Mouse (Mus musculus): ENCODE data around the gene Zic2.
"Not testable (repeated sequence)": the region's sequence is repeated elsewhere in the genome, so short reads cannot be mapped to it uniquely, and the experiment has no call there.

The Zic2 gene

GRCm38 (mm10) chr14:122474891-122475556, at the start of gene Zic2:
TSS of gene Zic2 (plus strand) at chr14:122475435.
- DNase-seq, result peak; percentile 63

- DNase-seq, result no peak
These were observed 48.6 kb upstream of the Zic2 start for GRCm38 (mm10) chr14:122426529-122427203.

GRCm38 (mm10) chr14:122427204-122427560, 48.1 kb upstream of the Zic2 start:
- no peak for DNase-seq

- no peak for DNase-seq
These were observed 47.6 kb upstream of the Zic2 start for GRCm38 (mm10) chr14:122427654-122428053.

GRCm38 (mm10) chr14:122432558-122432957, 42.7 kb upstream of the Zic2 start:
- DNase-seq, result no peak

- no peak for DNase-seq
These were observed 41.2 kb upstream of the Zic2 start for GRCm38 (mm10) chr14:122434039-122434438.

- no peak for DNase-seq
These were observed 38.4 kb upstream of the Zic2 start for GRCm38 (mm10) chr14:122436850-122437249.

- no peak for DNase-seq
These were observed 25.4 kb upstream of the Zic2 start for GRCm38 (mm10) chr14:122449601-122450495.

GRCm38 (mm10) chr14:122450496-122451382, 24.5 kb upstream of the Zic2 start, which contains the start of gene Gm5089:
TSS of gene Gm5089 (minus strand) at chr14:122451115.
- DNase-seq, result peak; percentile 62

GRCm38 (mm10) chr14:122451551-122452145, 23.6 kb upstream of the Zic2 start:
- no peak for DNase-seq

GRCm38 (mm10) chr14:122452701-122453387, 22.4 kb upstream of the Zic2 start:
- no peak for DNase-seq

- DNase-seq, result peak; percentile 43
These were observed 21.7 kb upstream of the Zic2 start for GRCm38 (mm10) chr14:122453388-122453995.

- DNase-seq, result no peak
These were observed 21.1 kb upstream of the Zic2 start for GRCm38 (mm10) chr14:122453996-122454738.

- no peak for DNase-seq
These were observed 20.2 kb upstream of the Zic2 start for GRCm38 (mm10) chr14:122454901-122455561.

GRCm38 (mm10) chr14:122455562-122455958, 19.7 kb upstream of the Zic2 start:
- no peak for DNase-seq

- not testable (repeated sequence) for DNase-seq
These were observed 15.9 kb upstream of the Zic2 start for GRCm38 (mm10) chr14:122459332-122459731.

- no peak for DNase-seq
These were observed 15.5 kb upstream of the Zic2 start for GRCm38 (mm10) chr14:122459776-122460175.

GRCm38 (mm10) chr14:122460226-122460625, 15.0 kb upstream of the Zic2 start:
- DNase-seq, result no peak

- no peak for DNase-seq
These were observed 13.7 kb upstream of the Zic2 start for GRCm38 (mm10) chr14:122461500-122461899.

GRCm38 (mm10) chr14:122461966-122462365, 13.3 kb upstream of the Zic2 start:
- DNase-seq, result no peak

Data from right cerebral cortex, postnatal 4 days (tissue).